Mouse (Mus musculus) gastrocnemius, postnatal 10 days (tissue): ENCODE results near the gene AC131692.1. TPM values are rescaled to one million over a fixed set of nuclear protein-coding genes. Genes with fewer than 3 reads are reported as not detected.

ENCODE experiments used
- DNase-seq: peaks from one replicate; pipeline ENCODE4 v3.0.0; 2021; ENCODE audit warnings: mixed read lengths
- total RNA-seq, 2 experiments: library from RNA; stranded (reverse); gene quantifications; 2 replicates each; pipeline ENCODE4 v1.2.3; 2021

AC131692.1 gene
- total RNA-seq, 2 experiments from 2014 or later: 0.59 TPM; not detected in 1

- peak; percentile 85 for DNase-seq
Measured at GRCm38 (mm10) chr19:6067724-6068415, 26.3 kb upstream of the AC131692.1 start, which contains the start of gene Tm7sf2. Gene Tm7sf2 (minus strand): TSS chr19:6068373.

- no peak for DNase-seq
Measured at GRCm38 (mm10) chr19:6068951-6069350, 25.3 kb upstream of the AC131692.1 start.

- no peak for DNase-seq
Measured at GRCm38 (mm10) chr19:6069851-6070250, 24.4 kb upstream of the AC131692.1 start.

GRCm38 (mm10) chr19:6070571-6071250 lies 23.5 kb upstream of the AC131692.1 start:
- no peak for DNase-seq

GRCm38 (mm10) chr19:6071261-6071660 lies 23.0 kb upstream of the AC131692.1 start:
- no peak for DNase-seq

DNA sequence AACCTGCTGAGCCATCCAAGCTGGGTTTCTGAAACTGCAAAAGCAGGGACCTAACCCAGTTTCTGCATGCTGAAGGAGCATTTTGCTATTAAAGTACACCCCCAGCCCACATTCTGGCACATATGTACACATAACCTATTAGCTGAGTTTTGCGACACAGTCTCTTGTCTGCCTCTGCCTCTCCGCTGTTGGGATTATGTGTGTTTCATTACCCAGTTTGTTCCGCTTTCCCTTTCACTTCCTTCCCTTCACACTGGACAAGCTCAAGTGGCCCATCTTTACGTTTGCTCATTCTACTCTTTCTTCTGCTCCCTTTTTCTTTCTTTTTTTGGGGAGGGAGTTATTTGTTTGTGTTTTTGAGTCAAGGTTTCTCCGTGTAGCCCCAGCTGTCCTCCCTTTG lies 20.3 kb upstream of the AC131692.1 start:
- DNase-seq: no peak

- DNase-seq: peak; percentile 66
Measured at GRCm38 (mm10) chr19:6076564-6077393, 17.4 kb upstream of the AC131692.1 start, which contains the start of gene Vps51. Gene Vps51 (minus strand): TSS chr19:6077231.

DNA sequence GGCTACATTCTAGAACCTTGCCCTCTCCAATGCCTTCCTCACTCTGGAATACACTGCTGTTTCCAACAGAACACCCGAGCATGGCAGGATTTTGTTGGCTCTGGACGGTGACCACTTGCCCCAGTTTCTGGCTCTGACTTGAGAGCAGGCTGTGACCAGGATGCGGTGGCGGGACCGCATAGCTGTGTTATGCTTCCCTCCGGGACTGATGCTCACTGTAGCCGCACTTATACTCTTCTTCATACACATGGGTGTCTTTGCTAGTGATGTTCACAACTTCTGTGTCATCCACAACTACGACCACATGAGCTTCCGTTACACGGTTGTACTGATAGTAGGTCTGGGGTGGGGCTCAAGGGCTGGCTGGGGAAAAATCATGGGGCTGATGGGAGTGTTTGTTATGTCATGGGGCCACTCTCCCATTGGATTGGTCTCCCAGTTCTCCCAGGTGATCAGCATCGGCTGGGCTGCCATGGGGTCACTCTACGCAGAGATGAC lies 14.2 kb upstream of the AC131692.1 start, which contains the start of gene Tmem262:
Gene Tmem262 (plus strand): TSS at position 51 of the 498 bp plus-strand sequence.
- no peak for DNase-seq

GRCm38 (mm10) chr19:6082156-6082555 lies 12.1 kb upstream of the AC131692.1 start, which contains the start of gene Gm28374:
Gene Gm28374 (minus strand): TSS chr19:6082256.
- DNase-seq: no peak

DNA sequence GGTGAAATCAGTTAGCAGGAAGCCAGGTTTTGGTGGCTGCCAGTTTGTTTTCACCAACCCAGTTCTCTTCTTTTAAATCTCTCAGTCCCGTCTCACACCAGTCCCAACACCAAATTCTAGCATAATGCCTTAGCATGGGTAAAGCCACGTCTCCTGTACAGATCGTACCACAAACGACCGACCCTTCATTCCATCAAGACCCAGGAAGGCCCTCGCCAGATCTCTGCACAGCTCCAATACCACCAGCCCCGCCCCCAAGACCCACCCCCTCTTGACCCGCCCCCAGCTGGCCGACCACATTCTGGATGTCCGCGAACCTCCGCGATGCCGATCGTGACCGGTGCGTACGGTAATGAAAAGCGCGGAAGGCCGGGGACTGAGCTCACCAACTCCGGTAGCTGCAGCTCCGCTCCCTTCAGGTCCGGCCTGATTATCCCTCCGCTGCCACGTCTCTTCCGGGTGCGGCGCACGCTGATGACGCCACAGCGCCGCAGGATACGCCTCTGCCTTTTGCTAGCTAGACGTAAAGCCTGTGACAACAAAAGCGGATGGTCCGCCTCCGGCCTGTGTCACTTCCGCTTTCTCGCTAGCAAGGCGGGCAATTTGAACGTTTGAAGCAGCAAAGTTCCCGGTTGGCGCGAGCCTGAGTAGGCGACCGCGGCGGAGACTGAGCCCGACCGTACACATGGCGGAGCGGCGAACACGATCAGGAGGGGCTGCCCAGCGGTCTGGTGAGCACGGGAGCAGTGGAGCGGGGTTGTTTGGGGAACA lies 9.6 kb upstream of the AC131692.1 start, which contains the start of the genes Zfpl1 and Cdca5:
Gene Zfpl1 (minus strand): TSS at position 479 of the 771 bp plus-strand sequence.
Gene Cdca5 (plus strand): TSS at position 506 of the 771 bp plus-strand sequence.
- DNase-seq: peak; percentile 92

GRCm38 (mm10) chr19:6085417-6085879 lies 8.8 kb upstream of the AC131692.1 start:
- DNase-seq: no peak

DNA sequence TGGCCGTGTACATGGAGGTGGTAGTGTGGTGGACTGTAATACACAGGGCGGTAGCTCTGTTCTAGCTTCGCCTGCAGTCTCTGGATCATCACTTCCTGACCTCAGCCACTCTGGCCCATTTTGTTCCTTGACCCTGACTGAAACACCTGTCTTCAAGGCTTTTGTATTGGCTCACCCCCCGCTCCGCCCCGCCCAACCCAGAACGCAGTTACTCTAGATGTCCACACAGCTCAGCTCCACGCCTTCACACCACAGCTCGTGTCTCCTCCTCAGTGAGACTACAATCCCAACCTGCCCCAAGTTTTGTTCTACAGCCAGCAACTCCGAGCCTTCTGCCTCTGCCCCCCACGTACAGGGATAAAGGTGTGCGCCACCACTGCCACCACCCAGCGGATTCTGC lies 5.4 kb upstream of the AC131692.1 start:
- no peak for DNase-seq

GRCm38 (mm10) chr19:6097847-6098246 lies 3.6 kb downstream of the AC131692.1 start:
- DNase-seq: no peak

- no peak for DNase-seq
Measured at GRCm38 (mm10) chr19:6101186-6101585, 7.0 kb downstream of the AC131692.1 start.

DNA sequence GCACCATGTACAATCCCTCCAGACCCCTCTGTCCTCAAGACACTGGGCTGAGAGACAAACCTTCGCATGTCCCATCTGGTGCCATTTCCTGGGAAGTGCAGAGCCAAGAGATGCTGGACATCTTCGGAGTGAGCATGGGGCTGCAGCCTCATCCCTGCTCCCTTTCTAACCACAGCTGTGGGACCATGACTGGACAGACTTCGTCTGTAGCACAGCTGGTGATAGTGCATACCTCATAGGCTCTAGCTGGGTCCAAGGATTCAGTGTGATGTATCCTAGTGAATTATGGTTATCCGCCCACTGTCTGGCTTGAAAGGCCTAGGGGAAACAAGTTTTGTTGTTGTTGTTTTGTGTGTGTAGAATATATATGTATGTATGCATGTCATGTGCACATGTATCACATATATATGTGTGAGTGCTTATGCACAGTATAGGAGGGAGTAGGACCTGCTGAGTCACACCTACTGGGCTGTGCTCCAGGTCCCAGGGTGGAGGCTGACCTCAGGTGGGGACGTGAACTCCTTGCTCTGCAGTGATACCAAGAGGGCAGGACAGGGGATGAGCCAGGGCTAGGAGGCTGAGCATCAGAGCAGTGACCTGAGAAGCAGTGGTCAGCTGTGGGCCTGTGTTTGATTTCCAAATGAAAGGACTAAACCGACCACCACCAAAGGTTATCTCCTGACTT lies 8.1 kb downstream of the AC131692.1 start:
- DNase-seq: no peak

DNA sequence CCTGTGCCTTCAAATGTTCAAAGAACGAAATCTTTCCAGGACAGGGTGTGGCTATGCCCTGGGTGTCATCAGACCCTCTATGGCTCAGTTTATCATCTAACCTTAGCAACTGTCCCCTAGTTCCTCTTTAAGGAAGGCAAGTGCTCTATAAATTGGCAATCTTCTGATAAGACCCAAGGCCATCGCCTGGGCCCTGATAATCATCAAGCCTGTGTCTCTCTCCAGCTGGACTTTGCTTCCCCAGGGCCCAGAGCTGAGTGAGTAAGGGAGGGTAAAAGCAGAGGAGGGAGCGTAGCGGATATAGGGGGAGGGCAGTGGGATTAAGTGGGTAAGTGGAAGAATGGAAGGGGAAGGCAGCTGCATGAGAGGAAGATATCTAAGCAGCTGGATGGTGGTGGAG lies 10.3 kb downstream of the AC131692.1 start:
- DNase-seq: no peak

DNA sequence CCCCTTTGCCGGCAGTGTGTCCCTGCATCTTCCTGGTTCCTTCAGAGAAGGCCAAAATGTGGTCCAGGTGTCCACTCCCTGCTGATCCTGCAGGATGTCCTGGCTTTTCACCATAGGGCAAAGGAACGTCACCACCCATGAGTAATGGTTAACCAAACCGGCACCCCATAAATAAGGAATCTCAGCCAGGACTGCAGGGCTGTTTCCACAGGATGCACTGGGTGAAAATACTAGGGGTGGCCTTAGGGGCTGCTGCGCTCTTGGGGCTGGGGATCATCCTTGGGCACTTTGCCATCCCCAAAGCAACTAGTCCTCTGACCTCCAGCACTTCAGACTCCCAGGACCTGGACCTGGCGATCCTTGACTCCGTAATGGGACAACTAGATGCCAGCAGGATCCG lies 11.4 kb downstream of the AC131692.1 start, which contains the start of gene Naaladl1:
Gene Naaladl1 (plus strand): TSS at position 197 of the 400 bp plus-strand sequence.
- DNase-seq: no peak

DNA sequence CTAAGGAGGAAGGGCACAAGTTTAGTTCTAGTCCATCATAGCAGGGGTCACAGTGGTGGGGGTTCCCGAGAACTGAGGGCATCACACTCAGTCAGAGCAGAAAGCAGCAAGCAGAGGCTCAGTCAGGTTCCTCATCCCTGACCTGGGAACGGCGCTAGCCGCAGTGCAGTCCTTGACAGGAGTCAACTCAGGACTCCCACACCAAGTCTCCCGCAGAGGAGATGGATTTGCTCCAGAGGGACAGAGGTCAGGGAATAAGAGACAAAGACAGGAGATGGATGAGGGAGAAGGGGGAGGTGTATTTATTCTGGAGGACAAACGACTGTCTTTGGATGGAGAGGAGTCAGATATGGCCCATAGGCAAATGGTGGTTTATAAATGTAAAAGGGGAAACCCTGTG lies 18.9 kb downstream of the AC131692.1 start:
- DNase-seq: no peak

DNA sequence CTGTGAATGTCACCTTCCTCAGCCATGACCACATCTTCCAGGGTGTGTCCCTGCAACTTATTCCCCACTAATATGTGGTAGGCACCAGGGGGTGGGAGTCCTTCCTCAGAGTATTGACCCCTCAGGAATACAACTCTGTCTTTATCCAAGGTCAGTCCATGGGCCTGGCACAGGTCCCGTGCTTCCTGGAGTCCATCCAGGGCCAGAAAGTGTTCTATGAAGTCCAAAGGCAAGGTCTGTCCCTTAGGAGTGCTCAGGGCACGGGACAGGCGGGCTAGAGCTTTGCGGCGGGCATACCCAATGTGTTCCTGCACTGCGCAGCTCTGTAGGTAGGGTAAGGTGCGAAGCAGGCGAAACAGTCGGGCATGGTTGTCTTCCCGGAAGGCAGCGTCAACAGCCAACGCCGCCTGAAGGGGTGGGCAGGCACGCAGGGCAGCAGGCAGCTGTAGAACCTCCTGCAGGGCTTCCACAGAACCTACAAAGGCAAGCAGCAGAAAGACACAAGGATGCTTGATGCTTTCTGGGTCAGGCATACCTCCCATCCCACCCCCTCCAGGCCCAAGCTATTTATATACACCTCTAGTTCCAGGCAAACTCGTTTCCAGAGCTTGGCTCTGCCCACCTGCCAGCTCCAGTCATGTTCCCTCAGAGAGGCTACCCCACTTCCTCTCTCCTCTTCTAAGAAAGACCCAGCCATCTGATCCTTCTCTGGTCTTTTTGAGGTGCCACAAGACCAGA lies 22.1 kb downstream of the AC131692.1 start:
- no peak for DNase-seq
